Mouse (Mus musculus): Measurements from ENCODE around the gene Gm9508.
"Not testable (repeated sequence)": the region's sequence is repeated elsewhere in the genome, so short reads cannot be mapped to it uniquely, and the experiment has no call there.

The Gm9508 gene

DNA sequence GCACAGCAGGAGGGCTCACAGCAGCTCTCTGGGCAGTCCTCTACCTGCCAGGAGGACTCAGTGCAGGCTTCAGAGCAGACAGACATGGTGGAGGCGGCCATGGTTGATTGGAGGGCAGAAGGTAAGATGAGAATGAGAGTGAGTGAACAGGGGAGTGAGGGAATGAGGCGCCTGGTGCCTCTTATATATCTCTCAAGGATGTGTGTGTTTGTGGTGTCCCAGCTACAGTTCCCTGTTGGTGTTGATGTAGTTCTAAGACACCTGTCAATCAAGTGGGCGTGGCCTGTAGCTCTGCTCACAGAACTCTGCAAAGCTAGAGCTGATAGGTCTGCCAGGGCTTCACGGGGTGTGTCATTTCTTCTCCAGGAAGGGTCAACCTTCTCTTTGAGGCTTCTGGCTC lies at the start of gene Gm9508:
TSS of gene Gm9508 (minus strand) at position 101 of the 400 bp plus-strand sequence.
- DNase-seq (ENCODE audit: low spot score in 2 of 2) = no peak

GRCm38 (mm10) chr10:77741924-77742688 lies 45.1 kb upstream of the Gm9508 start, which contains the start of gene Gm18596:
Gm18596 (minus strand) TSS chr10:77742638.
- not testable (repeated sequence) for DNase-seq (ENCODE audit: low spot score in 2 of 2)

- DNase-seq (ENCODE audit: low spot score in 2 of 2) = no peak
Observed at GRCm38 (mm10) chr10:77738929-77739328, 41.9 kb upstream of the Gm9508 start.

DNA sequence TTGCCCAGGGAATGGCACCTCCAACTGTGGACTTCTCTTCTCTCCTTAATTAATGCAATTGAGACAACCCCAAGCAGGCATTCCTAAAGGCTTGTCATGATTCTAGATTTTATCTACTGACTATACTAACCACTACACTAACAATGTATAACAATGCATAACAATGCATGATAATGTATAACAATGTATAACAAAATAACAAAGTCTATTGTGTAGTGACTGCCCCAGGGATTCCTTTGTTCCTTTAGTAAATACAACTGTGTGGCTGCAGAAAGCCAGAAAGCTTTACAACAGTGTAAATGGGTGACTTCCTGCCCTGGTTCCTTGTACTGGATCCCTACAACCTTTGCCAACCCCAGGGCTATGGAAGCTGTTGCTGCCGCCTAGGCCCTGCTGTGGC lies 38.9 kb upstream of the Gm9508 start:
- DNase-seq (ENCODE audit: low spot score in 2 of 2) = no peak

DNA sequence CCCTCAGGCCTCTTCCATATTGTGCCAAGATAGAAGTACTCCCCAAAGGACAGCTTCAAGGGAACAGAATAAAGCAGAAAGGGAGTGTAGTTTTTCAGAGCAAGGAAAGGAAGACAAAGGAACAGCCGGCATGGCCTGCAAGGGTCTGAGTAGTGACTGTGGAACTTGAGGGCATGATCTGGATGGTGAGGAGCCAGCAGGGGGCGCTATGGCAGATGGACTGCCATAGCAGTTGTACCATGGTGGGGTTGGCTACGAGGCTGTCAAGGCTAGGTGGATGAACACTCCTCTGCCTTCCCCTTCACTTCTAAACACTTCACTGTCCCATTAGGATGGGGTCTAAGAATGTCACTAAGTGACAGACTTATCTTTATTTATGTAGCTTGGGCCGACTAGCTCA lies 32.2 kb upstream of the Gm9508 start:
- no peak for DNase-seq (ENCODE audit: low spot score in 2 of 2)

GRCm38 (mm10) chr10:77728280-77728679 lies 31.2 kb upstream of the Gm9508 start:
- DNase-seq (ENCODE audit: low spot score in 2 of 2) = no peak

- no peak for DNase-seq (ENCODE audit: low spot score in 2 of 2)
Observed at GRCm38 (mm10) chr10:77726186-77726585, 29.2 kb upstream of the Gm9508 start, which contains the start of gene Gm10100. Gm10100 (plus strand) TSS chr10:77726486.

DNA sequence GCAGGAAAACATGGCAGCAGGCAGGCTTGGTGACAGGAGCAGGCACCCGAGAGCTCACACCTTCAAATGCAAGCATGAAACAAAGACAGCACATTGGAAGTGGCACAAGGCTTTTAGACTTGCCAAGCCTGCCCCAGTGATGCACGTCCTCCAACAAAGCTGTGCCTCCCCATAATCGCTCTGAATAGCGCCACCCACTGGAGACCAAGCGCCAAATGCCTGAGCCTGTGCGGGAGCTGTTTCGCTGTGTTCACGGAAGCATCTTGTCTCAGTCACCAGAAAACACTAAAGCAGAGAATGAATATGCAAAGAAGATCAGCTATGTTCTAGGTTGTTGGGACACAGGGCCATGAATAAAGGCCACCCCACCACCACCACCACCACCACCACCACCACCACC lies 27.8 kb upstream of the Gm9508 start:
- no peak for DNase-seq (ENCODE audit: low spot score in 2 of 2)

DNA sequence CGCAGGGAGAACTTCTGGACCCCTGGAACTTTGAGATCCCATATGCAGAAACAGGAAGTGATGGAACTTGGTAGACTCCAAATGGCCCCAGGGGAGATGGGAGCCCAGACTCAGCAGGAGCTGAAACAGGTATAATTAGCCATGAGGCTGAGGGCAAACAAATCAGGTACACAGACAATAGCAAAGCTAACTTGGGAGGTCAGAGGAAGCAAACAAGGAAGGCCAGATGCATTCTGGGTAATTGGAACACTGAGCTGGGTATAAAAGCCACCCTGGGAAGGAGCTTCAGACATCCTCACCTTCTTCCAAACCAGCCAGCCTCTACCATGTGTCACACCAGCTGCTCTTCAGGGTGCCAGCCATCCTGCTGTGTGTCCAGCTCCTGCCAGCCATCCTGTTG lies 23.3 kb upstream of the Gm9508 start, which contains the start of gene Krtap12-1:
TSS of gene Krtap12-1 (plus strand) at position 301 of the 400 bp plus-strand sequence.
- DNase-seq (ENCODE audit: low spot score in 2 of 2) = not testable (repeated sequence)

DNA sequence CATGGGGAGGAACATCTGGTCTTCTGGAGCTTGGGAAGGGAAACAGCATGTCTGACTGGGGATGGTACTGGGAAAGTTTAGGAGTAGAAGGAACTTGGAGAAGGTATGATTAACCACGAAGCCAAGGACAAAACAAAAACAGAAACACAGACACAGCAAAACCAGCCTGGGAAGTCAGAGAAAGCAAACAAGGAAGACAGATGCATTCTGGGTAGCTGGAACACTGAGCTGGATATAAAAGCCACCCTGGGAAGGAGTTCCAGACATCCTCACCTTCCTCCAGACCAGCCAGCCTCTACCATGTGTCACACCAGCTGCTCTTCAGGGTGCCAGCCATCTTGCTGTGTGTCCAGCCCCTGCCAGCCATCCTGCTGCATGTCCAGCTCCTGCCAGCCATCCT lies 18.5 kb upstream of the Gm9508 start, which contains the start of gene Gm10142:
TSS of gene Gm10142 (plus strand) at position 301 of the 400 bp plus-strand sequence.
- DNase-seq (ENCODE audit: low spot score in 2 of 2) = no peak

DNA sequence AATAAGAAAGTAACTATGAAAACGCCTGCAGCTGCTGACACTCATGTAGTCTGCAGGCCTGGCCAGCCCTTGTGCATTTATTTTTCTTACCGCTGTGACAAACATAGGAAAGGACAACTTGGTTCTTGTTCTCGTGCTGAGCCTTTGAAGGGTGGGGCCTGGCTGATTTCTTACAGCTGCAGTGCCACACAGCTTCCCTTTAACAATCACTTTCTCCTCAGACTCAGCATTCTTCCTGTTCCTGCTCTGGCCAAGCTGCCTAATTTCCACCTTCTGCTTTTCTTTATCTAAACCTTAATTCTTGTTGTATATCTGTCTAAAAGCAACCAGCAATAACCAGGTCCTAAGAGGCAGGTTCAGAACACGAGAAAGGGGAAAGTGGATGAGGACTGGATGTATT lies 16.7 kb upstream of the Gm9508 start:
- no peak for DNase-seq (ENCODE audit: low spot score in 2 of 2)

DNA sequence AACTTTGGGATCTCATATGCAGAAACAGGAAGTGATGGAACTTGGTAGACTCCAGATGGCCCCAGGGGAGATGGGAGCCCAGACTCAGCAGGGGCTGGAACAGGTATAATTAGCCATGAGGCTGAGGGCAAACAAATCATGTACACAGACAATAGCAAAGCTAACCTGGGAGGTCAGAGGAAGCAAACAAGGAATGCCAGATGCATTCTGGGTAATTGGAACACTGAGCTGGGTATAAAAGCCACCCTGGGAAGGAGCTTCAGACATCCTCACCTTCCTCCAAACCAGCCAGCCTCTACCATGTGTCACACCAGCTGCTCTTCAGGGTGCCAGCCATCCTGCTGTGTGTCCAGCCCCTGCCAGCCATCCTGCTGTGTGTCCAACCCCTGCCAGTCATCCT lies 14.1 kb upstream of the Gm9508 start, which contains the start of gene Gm10024:
TSS of gene Gm10024 (plus strand) at position 301 of the 400 bp plus-strand sequence.
- not testable (repeated sequence) for DNase-seq (ENCODE audit: low spot score in 2 of 2)

GRCm38 (mm10) chr10:77709831-77710230 lies 12.8 kb upstream of the Gm9508 start:
- no peak for DNase-seq (ENCODE audit: low spot score in 2 of 2)

- DNase-seq (ENCODE audit: low spot score in 2 of 2) = no peak
Observed at GRCm38 (mm10) chr10:77706326-77706725, 9.3 kb upstream of the Gm9508 start, which contains the start of gene Gm10272. Gm10272 (plus strand) TSS chr10:77706626.

DNA sequence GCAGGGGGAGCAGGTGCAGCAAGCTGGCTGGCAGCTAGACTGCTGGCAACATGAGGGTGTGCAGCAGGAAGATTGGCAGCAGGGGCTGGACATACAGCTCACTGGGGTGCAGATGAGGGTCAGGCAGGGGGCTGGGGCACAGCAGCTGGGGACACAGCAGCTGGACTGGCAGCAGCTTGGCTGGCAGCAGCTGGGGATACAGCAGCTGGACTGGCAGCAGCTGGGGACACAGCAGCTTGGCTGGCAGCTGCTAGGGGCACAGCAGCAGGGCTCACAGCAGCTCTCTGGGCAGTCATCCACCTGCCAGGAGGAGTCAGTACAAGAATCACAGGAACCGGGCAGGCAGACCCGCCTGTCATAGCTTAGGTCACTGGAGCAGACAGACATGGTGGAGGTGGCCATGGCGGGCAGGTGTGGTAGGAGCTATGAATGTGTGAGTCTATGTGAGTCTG lies 6.7 kb downstream of the Gm9508 start, which contains the start of gene Gm19402:
TSS of gene Gm19402 (minus strand) at position 402 of the 452 bp plus-strand sequence.
- DNase-seq (ENCODE audit: low spot score in 2 of 2) = not testable (repeated sequence)

- no peak for DNase-seq (ENCODE audit: low spot score in 2 of 2)
Observed at GRCm38 (mm10) chr10:77687021-77687420, 10.0 kb downstream of the Gm9508 start.

- no peak for DNase-seq (ENCODE audit: low spot score in 2 of 2)
Observed at GRCm38 (mm10) chr10:77685895-77686664, 11.0 kb downstream of the Gm9508 start, which contains the start of gene Tspear. Tspear (plus strand) TSS chr10:77686569.

DNA sequence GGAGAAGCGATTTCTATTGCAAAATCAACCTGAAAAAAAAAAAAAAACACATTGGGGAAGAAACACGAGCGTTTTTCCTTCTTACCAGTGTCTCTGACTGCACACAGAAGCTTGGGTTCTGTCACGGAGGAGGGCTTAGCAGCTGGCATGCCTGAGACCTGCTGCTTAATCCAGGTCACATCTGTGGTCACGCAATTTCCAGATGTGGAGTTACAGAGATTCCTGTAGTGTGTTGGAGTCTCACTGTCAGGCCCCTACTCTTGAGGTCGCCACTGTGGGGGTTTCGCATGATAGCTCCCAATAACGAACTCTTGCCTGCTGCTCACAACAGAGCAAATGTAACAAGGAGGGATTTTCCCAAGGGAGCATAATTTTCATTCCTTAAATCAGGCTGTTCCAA lies 12.9 kb downstream of the Gm9508 start:
- DNase-seq (ENCODE audit: low spot score in 2 of 2) = no peak

DNA sequence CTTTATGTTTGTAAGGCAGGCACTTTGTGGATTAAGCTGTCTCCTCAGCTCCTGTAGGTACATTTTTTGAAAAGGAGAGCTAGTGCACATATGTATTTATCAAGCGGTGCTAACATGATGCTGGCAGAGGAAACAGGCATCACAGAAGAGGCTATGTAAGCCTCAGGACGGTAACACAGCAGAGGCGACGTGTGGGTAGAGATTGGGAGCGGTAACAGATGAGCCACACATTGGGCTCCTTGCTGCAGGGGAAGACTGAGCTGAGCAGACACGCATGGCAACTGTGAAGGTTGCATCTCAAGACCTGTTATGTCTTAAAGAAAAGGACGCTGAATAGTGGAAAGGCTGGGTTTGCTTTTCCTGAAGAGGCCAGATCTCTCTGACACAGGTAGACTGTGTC lies 14.0 kb downstream of the Gm9508 start:
- DNase-seq (ENCODE audit: low spot score in 2 of 2) = no peak

DNA sequence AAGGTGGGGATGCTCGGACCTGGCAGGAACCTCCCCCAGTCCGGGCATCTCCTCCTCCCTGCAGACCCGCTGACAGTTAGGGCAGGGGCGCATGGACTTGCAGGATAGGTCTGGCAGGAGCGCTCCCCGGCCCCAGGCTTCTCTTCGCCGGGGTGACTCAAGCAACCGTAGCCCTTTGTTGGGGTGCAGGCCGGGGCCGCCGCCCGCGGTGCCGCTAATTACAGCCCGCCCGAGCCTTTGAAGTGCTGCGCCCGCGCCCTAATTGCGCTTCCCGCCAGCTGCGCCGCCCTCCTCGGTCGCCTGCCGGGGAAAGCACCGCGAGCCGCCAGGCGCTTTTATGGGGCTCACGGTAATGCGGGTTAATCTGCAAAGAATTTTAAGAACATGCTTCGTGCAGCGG lies 19.5 kb downstream of the Gm9508 start:
- no peak for DNase-seq (ENCODE audit: low spot score in 2 of 2)

DNA sequence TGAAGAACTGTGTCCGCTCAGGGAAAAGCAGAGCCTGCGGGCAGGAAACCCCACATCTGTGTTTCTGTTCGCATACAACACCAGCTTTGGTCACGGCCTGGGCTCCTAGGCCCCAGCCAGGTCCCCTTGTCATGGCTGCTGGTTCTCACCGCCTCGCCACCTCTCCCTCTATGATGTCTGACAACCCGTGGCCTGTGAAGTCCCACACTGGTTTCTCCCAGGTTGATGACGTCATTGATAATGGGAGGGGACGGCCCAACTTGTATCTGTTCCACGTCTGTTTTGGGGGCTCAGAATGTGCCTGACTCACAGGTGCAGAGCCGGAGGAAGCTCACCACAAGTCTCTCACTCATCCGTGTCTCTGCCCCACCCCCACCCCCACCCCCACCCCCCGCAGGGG lies 23.3 kb downstream of the Gm9508 start:
- no peak for DNase-seq (ENCODE audit: low spot score in 2 of 2)

- DNase-seq (ENCODE audit: low spot score in 2 of 2) = no peak
Observed at GRCm38 (mm10) chr10:77671519-77671918, 25.5 kb downstream of the Gm9508 start.

All from frontal cortex, postnatal 25 days (tissue).